In the genomic region with DNA sequence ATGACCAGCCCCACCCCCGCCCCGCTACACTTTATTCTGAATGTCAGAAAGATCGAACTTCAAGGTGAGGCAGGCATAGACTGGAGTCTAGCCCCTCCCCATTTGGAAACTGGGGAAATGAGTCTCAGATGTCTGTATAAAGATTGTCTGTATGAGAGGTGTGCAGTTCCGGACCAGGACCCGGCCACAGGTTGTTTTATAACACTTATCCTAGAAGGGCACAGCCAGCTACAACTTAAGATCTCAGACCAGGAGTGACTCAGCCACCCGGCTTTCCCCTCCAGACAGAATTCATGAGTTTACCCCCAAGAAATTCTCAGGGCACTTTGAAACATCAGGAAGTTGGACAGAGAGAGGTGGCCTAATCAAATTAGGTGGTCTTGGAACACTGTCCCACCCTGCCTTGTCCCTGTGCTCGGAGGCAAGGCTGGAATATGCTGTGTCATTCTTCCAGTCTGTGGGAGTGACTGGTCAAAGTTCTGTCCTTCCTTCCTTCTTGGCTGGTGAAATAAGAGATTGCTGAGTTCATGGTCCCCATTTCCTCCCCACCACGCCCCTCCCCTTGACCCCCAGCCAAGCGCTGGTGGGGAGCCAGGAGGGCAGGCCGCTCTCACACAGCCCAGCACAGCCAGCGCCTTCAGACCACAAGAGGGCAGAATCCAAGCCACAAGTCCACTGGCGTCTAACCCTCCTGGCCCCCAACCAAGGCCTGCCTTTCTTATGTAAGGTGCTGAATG, we compare ENCODE assay signal across 8 mouse cellular contexts. TPM values are rescaled to one million over a fixed set of nuclear protein-coding genes. Genes with fewer than 3 reads are reported as not detected.
DNase-seq lines count a peak whose midpoint lies in the region; ATAC-seq lines count a peak whose summit lies in the region.

No protein-coding gene starts in this region.

- H3K9me3 ChIP-seq in midbrain, embryonic 14.5 days (ENCODE audit: control insufficient read depth, low read length) = no peaks in the 10 kb centered on the region
- no peaks in the 10 kb centered on the region for H3K9me3 ChIP-seq in midbrain, embryonic 16.5 days (replicated peaks; ENCODE audit: control insufficient read depth, low read length, poor library complexity, severe bottlenecking)
- H3K9me3 ChIP-seq in kidney, embryonic 16.5 days (ENCODE audit: low read length) = no peaks in the 10 kb centered on the region
- H3K9me3 ChIP-seq in limb, embryonic 15.5 days = no peaks in the 10 kb centered on the region
- H3K9me3 ChIP-seq in neural tube, embryonic 15.5 days (replicated peaks) = no peaks in the 10 kb centered on the region

- peak; percentile 48 for DNase-seq in midbrain, embryonic 14.5 days
- peak; percentile 55 to 76 for DNase-seq in cerebellum, postnatal 25 days
- DNase-seq in heart, adult 11 months = peak; percentile 100
- DNase-seq in testis, postnatal 14 days (ENCODE audit: low spot score) = peak; percentile 80

- no peak overlapping the region for H3K9ac ChIP-seq in midbrain, embryonic 14.5 days (replicated peaks; ENCODE audit: low read length)
- no peak overlapping the region for H3K9ac ChIP-seq in midbrain, embryonic 16.5 days (ENCODE audit: low read depth, low read length)
- H3K9ac ChIP-seq in kidney, embryonic 16.5 days (replicated peaks; ENCODE audit: low read length) = no peak overlapping the region; the same call in 1 of the 2 replicates
- H3K9ac ChIP-seq in limb, embryonic 15.5 days = no peak overlapping the region
- no peak overlapping the region for H3K9ac ChIP-seq in neural tube, embryonic 15.5 days (replicated peaks)

- H3K27me3 ChIP-seq in midbrain, embryonic 14.5 days (ENCODE audit: control insufficient read depth, insufficient read depth, low read length) = no peaks in the 10 kb centered on the region
- no peaks in the 10 kb centered on the region for H3K27me3 ChIP-seq in midbrain, embryonic 16.5 days (ENCODE audit: control insufficient read depth, insufficient read depth, low read depth, low read length)
- H3K27me3 ChIP-seq in kidney, embryonic 16.5 days (ENCODE audit: insufficient read depth, low read length) = no peaks in the 10 kb centered on the region
- no peaks in the 10 kb centered on the region for H3K27me3 ChIP-seq in limb, embryonic 15.5 days
- no peaks in the 10 kb centered on the region for H3K27me3 ChIP-seq in neural tube, embryonic 15.5 days (replicated peaks)

- H3K27ac ChIP-seq in midbrain, embryonic 14.5 days (replicated peaks; ENCODE audit: low read depth, low read length) = no peak overlapping the region
- H3K27ac ChIP-seq in midbrain, embryonic 16.5 days (ENCODE audit: low read length) = no peak overlapping the region
- peak overlapping the region; percentile 23; the same call in 1 of the 2 replicates for H3K27ac ChIP-seq in kidney, embryonic 16.5 days (ENCODE audit: low read length)
- H3K27ac ChIP-seq in limb, embryonic 15.5 days = peak overlapping the region; percentile 63
- H3K27ac ChIP-seq in neural tube, embryonic 15.5 days (replicated peaks) = 0 out of 2 replicates have a peak overlapping the region, but pooled peaks have one; percentile 29

- 58% methylated on average over 12 of the region's 12 CpGs for WGBS in midbrain, embryonic 14.5 days
- 60% methylated on average over 12 of the region's 12 CpGs for WGBS in midbrain, embryonic 16.5 days
- WGBS in kidney, embryonic 16.5 days = 46% methylated on average over 12 of the region's 12 CpGs
- WGBS in limb, embryonic 15.5 days = 54% methylated on average over 12 of the region's 12 CpGs
- WGBS in neural tube, embryonic 15.5 days = 54% methylated on average over 12 of the region's 12 CpGs

- no peak overlapping the region for H3K4me3 ChIP-seq in midbrain, embryonic 14.5 days (replicated peaks; ENCODE audit: low read depth, low read length)
- no peak overlapping the region for H3K4me3 ChIP-seq in midbrain, embryonic 16.5 days (ENCODE audit: low read depth, low read length)
- no peak overlapping the region for H3K4me3 ChIP-seq in kidney, embryonic 16.5 days (ENCODE audit: low read length)
- H3K4me3 ChIP-seq in limb, embryonic 15.5 days = no peak overlapping the region
- H3K4me3 ChIP-seq in neural tube, embryonic 15.5 days (replicated peaks) = no peak overlapping the region

- no peaks in the 10 kb centered on the region for H3K4me1 ChIP-seq in midbrain, embryonic 14.5 days (ENCODE audit: control insufficient read depth, insufficient read depth, low read length)
- H3K4me1 ChIP-seq in midbrain, embryonic 16.5 days (ENCODE audit: control insufficient read depth, insufficient read depth, low read length) = no peaks in the 10 kb centered on the region
- peaks cover 13% of the 10 kb centered on the region for H3K4me1 ChIP-seq in kidney, embryonic 16.5 days (ENCODE audit: insufficient read depth, low read length)
- peaks cover 18% of the 10 kb centered on the region for H3K4me1 ChIP-seq in limb, embryonic 15.5 days
- peaks cover 4% of the 10 kb centered on the region for H3K4me1 ChIP-seq in neural tube, embryonic 15.5 days

- H3K4me2 ChIP-seq in midbrain, embryonic 14.5 days (ENCODE audit: low read length) = no peak overlapping the region
- no peak overlapping the region for H3K4me2 ChIP-seq in midbrain, embryonic 16.5 days (ENCODE audit: low read length)
- no peak overlapping the region for H3K4me2 ChIP-seq in kidney, embryonic 16.5 days (replicated peaks; ENCODE audit: low read depth, low read length)
- H3K4me2 ChIP-seq in limb, embryonic 15.5 days = no peak overlapping the region
- no peak overlapping the region for H3K4me2 ChIP-seq in neural tube, embryonic 15.5 days

- H3K36me3 ChIP-seq in midbrain, embryonic 14.5 days (ENCODE audit: control insufficient read depth, insufficient read depth, low read length) = peaks cover 8% of the 10 kb centered on the region; the same call in 1 of the 2 replicates
- peaks cover 8% of the 10 kb centered on the region; the same call in 1 of the 2 replicates for H3K36me3 ChIP-seq in midbrain, embryonic 16.5 days (ENCODE audit: control insufficient read depth, insufficient read depth, low read length)
- H3K36me3 ChIP-seq in kidney, embryonic 16.5 days (ENCODE audit: insufficient read depth, low read length) = peaks cover 10% of the 10 kb centered on the region
- peaks cover 17% of the 10 kb centered on the region for H3K36me3 ChIP-seq in limb, embryonic 15.5 days
- H3K36me3 ChIP-seq in neural tube, embryonic 15.5 days = peaks cover 15% of the 10 kb centered on the region

- no peak for ATAC-seq in midbrain, embryonic 14.5 days (ENCODE audit: low FRiP score, low TSS enrichment)
- no peak for ATAC-seq in midbrain, embryonic 16.5 days
- peak; percentile 89 for ATAC-seq in kidney, embryonic 16.5 days (ENCODE audit: low FRiP score, low TSS enrichment)
- ATAC-seq in limb, embryonic 15.5 days (ENCODE audit: insufficient number of reproducible peaks, low FRiP score, low TSS enrichment, low read depth) = no peak
- no peak for ATAC-seq in neural tube, embryonic 15.5 days (ENCODE audit: low FRiP score)

RNA-seq across cellular contexts. Expression of a gene that starts 9.7 kb away (rescaled TPM):
- 41.8 and 64.1 TPM in 2 replicates for polyA plus RNA-seq in midbrain, embryonic 14.5 days (2014; fragmentation: Nextera tagmentation; extraction: Ambion mirVana)
- 129 and 141 TPM in 2 replicates for polyA plus RNA-seq in midbrain, embryonic 16.5 days (2015; fragmentation: Nextera tagmentation; extraction: Ambion mirVana)
- polyA plus RNA-seq in kidney, embryonic 16.5 days (2015; fragmentation: Nextera tagmentation; extraction: Ambion mirVana) = 234 and 274 TPM in 2 replicates
- polyA plus RNA-seq in limb, embryonic 15.5 days (2015; fragmentation: Nextera tagmentation; extraction: Ambion mirVana) = 249 and 251 TPM in 2 replicates
- polyA plus RNA-seq in neural tube, embryonic 15.5 days (2015; fragmentation: Nextera tagmentation; extraction: Ambion mirVana) = 131 and 148 TPM in 2 replicates

RNA-seq across cellular contexts. Expression of a gene that starts 34.8 kb away (rescaled TPM):
- polyA plus RNA-seq in midbrain, embryonic 14.5 days (2014; fragmentation: Nextera tagmentation; extraction: Ambion mirVana) = 1.2 and 1.7 TPM in 2 replicates
- polyA plus RNA-seq in midbrain, embryonic 16.5 days (2015; fragmentation: Nextera tagmentation; extraction: Ambion mirVana) = 1.4 and 1.9 TPM in 2 replicates
- 3.5 and 3.6 TPM in 2 replicates for polyA plus RNA-seq in kidney, embryonic 16.5 days (2015; fragmentation: Nextera tagmentation; extraction: Ambion mirVana)
- 1.8 and 3.1 TPM in 2 replicates for polyA plus RNA-seq in limb, embryonic 15.5 days (2015; fragmentation: Nextera tagmentation; extraction: Ambion mirVana)
- 1.7 and 1.8 TPM in 2 replicates for polyA plus RNA-seq in neural tube, embryonic 15.5 days (2015; fragmentation: Nextera tagmentation; extraction: Ambion mirVana)

RNA-seq across cellular contexts. Expression of a gene that starts 38.2 kb away (rescaled TPM):
- polyA plus RNA-seq in midbrain, embryonic 14.5 days (2014; fragmentation: Nextera tagmentation; extraction: Ambion mirVana) = 58.3 and 68.8 TPM in 2 replicates
- 58.8 and 64.1 TPM in 2 replicates for polyA plus RNA-seq in midbrain, embryonic 16.5 days (2015; fragmentation: Nextera tagmentation; extraction: Ambion mirVana)
- 50.6 and 51.2 TPM in 2 replicates for polyA plus RNA-seq in kidney, embryonic 16.5 days (2015; fragmentation: Nextera tagmentation; extraction: Ambion mirVana)
- 47.9 and 56.1 TPM in 2 replicates for polyA plus RNA-seq in limb, embryonic 15.5 days (2015; fragmentation: Nextera tagmentation; extraction: Ambion mirVana)
- 65.4 and 65.5 TPM in 2 replicates for polyA plus RNA-seq in neural tube, embryonic 15.5 days (2015; fragmentation: Nextera tagmentation; extraction: Ambion mirVana)

RNA-seq across cellular contexts. Expression of a gene that starts 38.7 kb away (rescaled TPM):
- 6.8 and 6.9 TPM in 2 replicates for polyA plus RNA-seq in midbrain, embryonic 14.5 days (2014; fragmentation: Nextera tagmentation; extraction: Ambion mirVana)
- polyA plus RNA-seq in midbrain, embryonic 16.5 days (2015; fragmentation: Nextera tagmentation; extraction: Ambion mirVana) = 4.9 and 6.5 TPM in 2 replicates
- polyA plus RNA-seq in kidney, embryonic 16.5 days (2015; fragmentation: Nextera tagmentation; extraction: Ambion mirVana) = 1.2 and 1.5 TPM in 2 replicates
- polyA plus RNA-seq in limb, embryonic 15.5 days (2015; fragmentation: Nextera tagmentation; extraction: Ambion mirVana) = 1.5 TPM in 2 replicates
- 3.7 and 4.6 TPM in 2 replicates for polyA plus RNA-seq in neural tube, embryonic 15.5 days (2015; fragmentation: Nextera tagmentation; extraction: Ambion mirVana)

RNA-seq across cellular contexts. Expression of a gene that starts 38.7 kb away (rescaled TPM):
- not detected in 2 replicates for polyA plus RNA-seq in midbrain, embryonic 14.5 days (2014; fragmentation: Nextera tagmentation; extraction: Ambion mirVana)
- polyA plus RNA-seq in midbrain, embryonic 16.5 days (2015; fragmentation: Nextera tagmentation; extraction: Ambion mirVana) = not detected in 2 replicates
- polyA plus RNA-seq in kidney, embryonic 16.5 days (2015; fragmentation: Nextera tagmentation; extraction: Ambion mirVana) = 0.42 TPM in 1 of 2 replicates, not detected in the other
- polyA plus RNA-seq in limb, embryonic 15.5 days (2015; fragmentation: Nextera tagmentation; extraction: Ambion mirVana) = not detected in 2 replicates
- polyA plus RNA-seq in neural tube, embryonic 15.5 days (2015; fragmentation: Nextera tagmentation; extraction: Ambion mirVana) = not detected in 2 replicates

Comparison
In these comparisons a context has a peak if more than half of its experiments do, and no peak if none do; other contexts are left out.
1. DNase-seq: peak in every context shown above with its lines; median percentile 100 in heart, adult 11 months; 80 in testis, postnatal 14 days; 66 in cerebellum, postnatal 25 days; 48 in midbrain, embryonic 14.5 days.
2. H3K27ac ChIP-seq: peak in kidney, embryonic 16.5 days (single experiment), limb, embryonic 15.5 days (single experiment) and neural tube, embryonic 15.5 days (single experiment); none in midbrain, embryonic 14.5 days (single experiment) and midbrain, embryonic 16.5 days (single experiment).